Mouse (Mus musculus): ENCODE results near the gene Rhov.

DNA sequence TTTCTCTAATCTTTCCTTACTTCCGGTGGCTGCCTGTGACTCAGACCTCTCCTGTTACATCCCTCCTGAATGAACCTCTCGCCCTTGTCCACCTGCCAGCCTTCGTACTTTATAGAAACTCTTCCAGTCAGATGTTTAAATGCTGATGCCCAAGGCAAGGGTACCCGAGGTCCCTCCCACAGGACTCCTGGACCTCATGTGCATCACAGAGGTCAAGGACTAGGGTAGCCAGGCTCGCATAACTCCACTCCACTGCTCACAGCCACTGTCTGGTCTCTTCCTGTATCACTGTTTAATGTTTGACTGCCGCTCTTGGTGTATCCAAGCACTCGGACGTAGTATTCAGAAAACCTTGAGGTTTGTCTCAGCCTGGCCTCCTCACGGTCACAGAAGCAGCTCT is 28.5 kb downstream of the Rhov start:
- TF ChIP-seq CTCF (conservative IDR thresholded peaks at IDR 0.05; ENCODE audit: insufficient read depth, insufficient read length, low read depth, low read length) (no peak), POLR2A (IDR thresholded peaks at IDR 0.05; ENCODE audit: low read depth, low read length) (no peak)

Measured in kidney, adult 2 months (tissue).